Comparison of ENCODE assay signal across 9 mouse cellular contexts in genomic region chrX:166652400-166652799, GRCm38 (mm10).
DNase-seq lines count a peak whose midpoint lies in the region; ATAC-seq and TF ChIP-seq lines count a peak whose summit lies in the region.
"Had no signal": no experiment of that assay in that cellular context is flagged by ENCODE, and none has a peak within 500 bp of the region (broad histone marks: within the 10 kb centered on the region; RNA-seq: fewer than 3 reads in every experiment).

No protein-coding gene starts in this region.

- H3K27ac ChIP-seq in hindbrain, postnatal 0 days, result no peak overlapping the region
- H3K27ac ChIP-seq: macrophage had no signal

- peak; percentile 89 for ATAC-seq in frontal cortex, adult (ENCODE audit: low TSS enrichment)
- ATAC-seq in hindbrain, postnatal 0 days, result no peak

- no peak overlapping the region for H3K9ac ChIP-seq in hindbrain, postnatal 0 days (replicated peaks; ENCODE audit: low read length)

- no peak overlapping the region for H3K4me3 ChIP-seq in hindbrain, postnatal 0 days (ENCODE audit: low read length)

- H3K4me1 ChIP-seq in hindbrain, postnatal 0 days (ENCODE audit: insufficient read depth, low read length), result no peaks in the 10 kb centered on the region

- DNase-seq in frontal cortex, postnatal 14 days (ENCODE audit: low spot score in 2 of 2), result no peak
- peak; percentile 37 for DNase-seq in right cerebral cortex, adult 18-20 months
- DNase-seq in right cerebral cortex, postnatal 25 days, result no peak
- DNase-seq in cerebellum, adult 9-11 months, result peak; percentile 4
- peak; percentile 70 for DNase-seq in hindbrain, postnatal 0 days (ENCODE audit: low spot score)
- DNase-seq in lung, postnatal 36 days, result peak; percentile 62
- DNase-seq in telencephalon, adult 2 months (ENCODE audit: low read depth, low spot score), result peak; percentile 28

- WGBS in hindbrain, postnatal 0 days, result 64% methylated on average over 3 of the region's 3 CpGs

- H3K9me3 ChIP-seq in hindbrain, postnatal 0 days (ENCODE audit: low read length), result no peaks in the 10 kb centered on the region

- H3K27me3 ChIP-seq in hindbrain, postnatal 0 days (ENCODE audit: insufficient read depth, low read length), result no peaks in the 10 kb centered on the region

- H3K4me2 ChIP-seq in hindbrain, postnatal 0 days (ENCODE audit: low read depth, low read length), result no peak overlapping the region

- no peaks in the 10 kb centered on the region for H3K36me3 ChIP-seq in hindbrain, postnatal 0 days (ENCODE audit: insufficient read depth, low read length)

- TF ChIP-seq CTCF in hindbrain, postnatal 0 days (IDR thresholded peaks at IDR 0.05; ENCODE audit: low read depth), result peak; percentile 85

Comparison
In these comparisons a context has a peak if more than half of its experiments do, and no peak if none do; other contexts are left out.
1. DNase-seq: peak in right cerebral cortex, adult 18-20 months (single experiment), cerebellum, adult 9-11 months (single experiment), hindbrain, postnatal 0 days (single experiment), lung, postnatal 36 days (single experiment) and telencephalon, adult 2 months (single experiment); none in frontal cortex, postnatal 14 days (0 of 2) and right cerebral cortex, postnatal 25 days (single experiment).